Mouse (Mus musculus) left cerebral cortex, postnatal 4 days (tissue): ENCODE measurements around the gene Gprin1. TPM values are rescaled to one million over a fixed set of nuclear protein-coding genes. Genes with fewer than 3 reads are reported as not detected.
"Not testable (repeated sequence)": the region's sequence is repeated elsewhere in the genome, so short reads cannot be mapped to it uniquely, and the experiment has no call there.

Experiments used
- DNase-seq: peaks from one replicate; pipeline ENCODE4 v3.0.0-alpha.2; 2022
- intact Hi-C: fragments of 180-260 bp; cut with DNase I; formaldehyde crosslinking; loops from one replicate; pipeline ENCODE4 v1.15.1; 2025
- total RNA-seq, 2 experiments: library from RNA; stranded (reverse); gene quantifications; 2 replicates each; pipeline ENCODE4 v1.2.3; 2021

Gene Gprin1
- 100 to 1,000 TPM; 277 to 278 TPM for total RNA-seq

DNA sequence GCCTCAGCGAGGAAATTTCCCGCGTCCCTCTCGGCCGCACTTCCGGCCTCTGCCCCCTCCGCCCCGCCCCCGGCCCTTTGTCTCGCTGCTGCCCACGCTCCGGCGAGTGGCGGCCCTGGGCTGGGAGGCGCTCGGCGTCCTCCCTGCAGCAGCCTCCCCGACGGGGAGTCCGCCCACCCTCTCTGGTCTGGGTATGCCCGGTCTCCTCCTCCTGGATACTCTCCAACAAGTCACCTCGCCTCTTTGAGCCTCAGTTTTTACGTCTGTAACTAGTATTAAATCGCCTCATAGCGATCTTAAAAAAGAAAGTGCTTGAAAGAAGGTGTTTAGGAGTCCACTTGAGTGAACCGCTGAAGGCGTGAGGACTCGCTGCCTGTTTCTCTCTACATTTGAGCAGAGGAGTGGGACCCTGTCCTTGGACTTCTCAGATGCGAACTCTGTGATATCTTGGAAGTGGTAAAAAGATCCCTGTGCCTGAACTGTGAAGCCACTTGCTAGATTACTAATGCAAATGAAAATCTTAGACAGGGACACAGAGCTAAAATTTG lies at the start of gene Gprin1:
TSS of gene Gprin1 (minus strand) at position 11 of the 548 bp plus-strand sequence.
- peak; percentile 76 for DNase-seq
- intact Hi-C loops, result no loop called here

DNA sequence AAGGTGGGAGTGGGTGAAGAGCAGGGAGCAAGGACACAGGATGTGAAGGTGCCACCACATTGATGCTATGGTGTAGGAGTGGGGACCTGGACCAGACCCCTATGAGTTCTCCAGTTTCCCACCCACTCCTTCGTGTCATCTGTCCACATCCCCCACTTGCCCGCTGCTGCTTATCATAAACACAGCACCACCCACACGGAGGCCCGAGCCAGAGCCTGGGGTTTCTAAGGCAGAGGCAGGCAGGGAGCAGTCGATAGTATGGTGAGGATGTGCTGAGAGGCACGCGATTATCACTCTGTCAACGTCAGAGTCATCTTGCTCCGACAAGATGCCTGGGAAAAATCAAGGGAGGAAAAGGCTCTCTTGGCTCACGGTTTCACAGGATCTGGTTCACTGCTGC lies 49.1 kb upstream of the Gprin1 start:
- intact Hi-C loops, result loop anchor here (5.0 to 10.0 kb wide), 2 partner anchors 84 to 379 kb away; no protein-coding TSS in a partner anchor
- no peak for DNase-seq

DNA sequence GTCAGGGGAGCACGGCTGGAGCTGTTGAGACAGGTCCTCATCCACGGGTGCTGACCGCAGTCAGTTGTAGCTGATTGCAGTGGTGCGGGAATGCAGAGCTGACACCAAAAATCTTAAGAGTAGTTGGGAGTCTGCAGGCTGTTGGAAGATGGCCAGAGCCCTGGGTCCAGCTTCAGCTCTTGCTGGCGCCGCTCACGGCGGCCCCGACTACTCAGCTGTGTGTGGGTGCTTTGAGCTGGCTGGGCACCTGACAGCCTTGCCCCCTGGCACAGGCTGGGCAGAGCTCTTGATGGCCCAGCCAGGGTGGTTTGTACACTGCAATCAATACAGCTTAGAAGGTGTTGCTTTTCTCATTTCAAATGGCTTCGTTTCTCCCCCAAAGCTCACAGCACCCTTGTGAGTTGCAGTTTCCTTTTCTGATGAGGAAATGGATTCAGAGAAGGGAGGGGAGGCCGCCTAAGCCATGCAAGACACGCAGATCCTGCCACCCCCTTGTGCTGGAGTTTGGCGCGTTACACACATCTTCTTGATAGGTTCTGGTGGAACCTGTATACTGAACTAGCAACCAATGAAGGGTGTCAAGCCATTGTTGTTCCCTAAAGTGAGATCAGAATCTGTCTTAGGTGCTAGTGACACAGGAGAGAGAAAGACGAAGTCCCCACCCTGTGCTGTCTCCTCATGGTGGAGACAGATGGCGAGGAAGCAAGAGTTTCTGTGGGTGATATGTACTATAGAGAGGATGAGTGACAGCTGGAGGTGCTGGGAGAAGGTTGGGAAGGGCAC lies 48.4 kb upstream of the Gprin1 start:
- DNase-seq, result no peak
- intact Hi-C loops, result loop anchor here (5.0 to 10.0 kb wide), 2 partner anchors 83 to 379 kb away; no protein-coding TSS in a partner anchor

DNA sequence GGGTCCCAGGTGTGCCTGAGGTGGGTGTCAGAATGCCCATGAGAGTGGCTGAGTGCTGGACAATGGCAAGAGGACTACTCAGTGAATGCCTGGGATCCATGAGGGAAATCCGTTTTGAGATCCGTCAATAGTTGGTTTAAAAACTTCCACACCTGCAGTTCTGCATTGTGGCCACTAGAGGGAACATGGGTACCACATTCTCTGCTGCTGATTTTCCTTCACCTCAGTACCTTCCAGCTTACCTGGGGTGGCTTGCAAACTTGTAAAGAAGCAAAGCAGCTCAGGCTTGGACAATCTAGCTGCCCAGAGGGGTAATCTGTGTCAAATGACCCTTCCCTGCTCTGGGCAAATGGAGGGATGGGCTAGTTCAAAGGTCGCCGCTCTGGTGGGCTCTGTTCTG lies 47.7 kb upstream of the Gprin1 start:
- intact Hi-C loops, result loop anchor here (5.0 to 10.0 kb wide), 2 partner anchors 83 to 380 kb away; no protein-coding TSS in a partner anchor

DNA sequence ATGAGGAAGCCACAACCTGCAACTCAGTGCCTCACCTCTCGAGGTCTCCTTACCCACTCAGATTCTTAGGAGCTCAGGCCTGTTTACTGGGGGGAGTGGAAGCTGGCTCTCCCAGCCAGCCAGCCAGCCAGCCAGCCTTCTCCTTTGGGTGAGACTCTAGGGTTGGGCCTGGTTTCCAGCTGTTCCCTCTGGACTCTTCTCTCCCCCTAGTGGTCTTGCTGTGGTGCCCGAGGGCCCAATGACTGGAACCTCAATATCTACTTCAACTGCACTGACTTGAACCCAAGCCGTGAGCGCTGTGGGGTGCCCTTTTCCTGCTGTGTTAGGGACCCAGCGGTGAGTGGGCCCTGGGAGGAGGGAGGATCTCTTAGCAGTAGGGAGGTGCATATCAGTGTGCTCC lies 45.2 kb upstream of the Gprin1 start:
- no peak for DNase-seq

More for the DNA sequence above, 47.7 kb upstream of the Gprin1 start:
- DNase-seq, result no peak

DNA sequence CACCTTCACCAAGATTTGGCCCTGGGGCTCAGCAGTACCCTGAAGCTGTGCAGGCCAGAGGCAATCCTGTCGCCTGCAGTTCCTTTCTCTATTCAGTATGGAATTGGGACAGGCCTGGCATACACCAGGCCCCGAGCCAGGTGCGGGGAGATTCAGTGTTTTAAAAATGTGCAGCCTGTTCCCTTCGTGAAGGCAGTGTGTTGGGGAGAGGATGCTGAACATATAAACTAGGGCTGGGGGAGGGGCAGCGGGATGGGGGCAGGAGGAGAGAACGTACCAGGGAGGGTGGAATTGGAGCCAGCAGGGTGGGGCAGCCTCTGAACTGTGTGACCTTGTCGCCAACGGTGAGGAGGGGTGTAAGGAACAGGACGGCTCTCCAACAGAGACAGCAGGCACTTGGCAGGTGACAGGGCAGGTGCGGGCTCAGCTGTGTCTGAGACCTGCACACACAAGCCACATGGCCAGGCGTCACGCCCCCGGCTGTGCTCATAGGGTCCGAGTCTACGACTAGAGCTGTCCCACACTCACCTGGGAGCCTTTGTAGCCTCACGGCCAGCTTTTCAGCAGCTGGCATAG lies 44.4 kb upstream of the Gprin1 start:
- DNase-seq, result no peak
- intact Hi-C loops, result loop anchor here (10.0 kb wide), 1 partner anchor 79 kb away; no protein-coding TSS in a partner anchor

More for the DNA sequence above, 45.2 kb upstream of the Gprin1 start:
- intact Hi-C loops, result loop anchor here (5.0 to 10.0 kb wide), 2 partner anchors 80 to 382 kb away; no protein-coding TSS in a partner anchor

DNA sequence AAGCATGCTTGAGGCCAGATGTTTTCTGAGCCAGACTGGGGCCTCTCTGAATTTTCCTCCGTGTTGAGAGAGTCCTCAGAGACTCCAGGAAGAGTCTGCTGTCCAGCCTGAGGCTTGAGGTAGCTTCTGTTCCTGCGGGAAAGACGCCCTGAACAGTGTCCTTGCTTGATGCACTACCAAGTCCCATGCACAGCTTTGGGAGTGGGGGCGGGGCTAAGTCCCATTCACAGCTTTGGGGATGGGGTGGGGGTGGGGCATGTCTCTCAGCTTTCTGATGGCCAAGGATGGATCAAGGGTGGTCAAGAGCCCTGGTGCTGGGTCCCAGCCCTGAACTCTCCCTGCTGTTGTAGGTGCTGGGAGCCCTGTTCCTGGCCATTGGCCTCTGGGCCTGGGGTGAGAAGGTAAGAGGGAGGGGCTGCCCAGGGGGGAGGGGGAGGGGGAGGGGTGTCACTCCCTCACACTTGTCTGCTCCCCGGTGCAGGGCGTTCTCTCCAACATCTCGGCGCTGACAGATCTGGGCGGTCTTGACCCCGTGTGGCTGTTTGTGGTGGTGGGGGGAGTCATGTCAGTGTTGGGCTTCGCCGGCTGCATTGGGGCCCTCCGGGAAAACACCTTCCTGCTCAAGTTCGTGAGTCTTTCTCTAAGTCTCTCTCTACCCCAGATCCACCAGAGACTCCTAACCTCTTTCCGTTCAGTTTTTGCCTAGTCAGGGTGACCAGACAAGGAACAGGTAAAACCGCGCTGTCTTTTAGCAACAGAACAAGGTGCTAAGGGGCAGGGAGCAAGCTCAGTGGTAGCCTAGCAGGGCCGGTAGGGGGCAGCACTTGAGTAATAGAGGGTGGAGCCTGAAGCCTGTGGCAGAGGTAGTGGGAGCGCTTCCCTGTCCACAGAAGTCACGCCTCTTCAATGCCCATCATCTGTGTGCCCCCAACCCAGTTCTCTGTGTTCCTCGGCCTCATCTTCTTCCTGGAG lies 42.9 kb upstream of the Gprin1 start:
- intact Hi-C loops, result loop anchor here (10.0 kb wide), 1 partner anchor 78 kb away; no protein-coding TSS in a partner anchor

DNA sequence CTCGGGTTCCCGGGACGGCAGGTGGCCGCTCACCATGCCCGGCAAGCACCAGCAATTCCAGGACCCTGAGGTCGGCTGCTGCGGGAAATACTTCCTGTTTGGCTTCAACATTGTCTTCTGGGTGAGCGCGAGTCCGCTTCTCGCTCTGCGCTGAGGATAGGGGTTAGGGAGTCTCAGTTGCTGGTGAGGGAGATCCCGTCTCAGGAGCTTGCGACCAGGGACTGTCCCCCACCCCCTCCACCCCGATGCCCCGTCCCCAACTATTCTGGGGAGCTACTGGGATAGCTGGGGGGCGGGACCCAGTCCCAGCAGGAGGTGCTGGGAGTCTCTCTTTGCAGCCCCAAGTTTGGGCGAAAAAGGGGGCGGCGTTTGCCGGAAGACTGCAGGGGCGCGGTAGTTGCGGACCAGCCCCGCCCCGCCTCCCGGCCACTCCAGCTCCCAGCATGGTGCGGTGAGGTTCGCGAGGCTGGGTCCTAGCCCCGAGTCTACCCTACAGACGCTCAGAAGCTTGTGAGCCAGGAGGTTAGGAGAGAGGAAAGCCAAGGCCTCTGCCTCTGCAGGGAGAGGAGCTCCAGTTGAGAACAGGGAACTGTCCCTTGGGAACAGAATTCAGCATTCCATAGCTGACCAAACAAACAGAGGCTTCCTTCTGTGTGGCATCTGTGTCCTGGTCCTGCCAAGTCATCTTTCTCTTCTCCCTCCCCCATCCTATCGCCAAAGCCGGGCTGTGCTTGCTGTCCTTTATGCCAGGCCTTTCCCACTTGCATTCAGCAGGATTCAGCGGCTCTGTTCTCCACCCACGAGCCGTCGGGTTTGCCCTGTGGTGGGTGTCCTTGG lies 40.1 kb upstream of the Gprin1 start:
- intact Hi-C loops, result loop anchor here (10.0 kb wide), 1 partner anchor 75 kb away; no protein-coding TSS in a partner anchor

More for the DNA sequence above, 42.9 kb upstream of the Gprin1 start:
- DNase-seq, result no peak

DNA sequence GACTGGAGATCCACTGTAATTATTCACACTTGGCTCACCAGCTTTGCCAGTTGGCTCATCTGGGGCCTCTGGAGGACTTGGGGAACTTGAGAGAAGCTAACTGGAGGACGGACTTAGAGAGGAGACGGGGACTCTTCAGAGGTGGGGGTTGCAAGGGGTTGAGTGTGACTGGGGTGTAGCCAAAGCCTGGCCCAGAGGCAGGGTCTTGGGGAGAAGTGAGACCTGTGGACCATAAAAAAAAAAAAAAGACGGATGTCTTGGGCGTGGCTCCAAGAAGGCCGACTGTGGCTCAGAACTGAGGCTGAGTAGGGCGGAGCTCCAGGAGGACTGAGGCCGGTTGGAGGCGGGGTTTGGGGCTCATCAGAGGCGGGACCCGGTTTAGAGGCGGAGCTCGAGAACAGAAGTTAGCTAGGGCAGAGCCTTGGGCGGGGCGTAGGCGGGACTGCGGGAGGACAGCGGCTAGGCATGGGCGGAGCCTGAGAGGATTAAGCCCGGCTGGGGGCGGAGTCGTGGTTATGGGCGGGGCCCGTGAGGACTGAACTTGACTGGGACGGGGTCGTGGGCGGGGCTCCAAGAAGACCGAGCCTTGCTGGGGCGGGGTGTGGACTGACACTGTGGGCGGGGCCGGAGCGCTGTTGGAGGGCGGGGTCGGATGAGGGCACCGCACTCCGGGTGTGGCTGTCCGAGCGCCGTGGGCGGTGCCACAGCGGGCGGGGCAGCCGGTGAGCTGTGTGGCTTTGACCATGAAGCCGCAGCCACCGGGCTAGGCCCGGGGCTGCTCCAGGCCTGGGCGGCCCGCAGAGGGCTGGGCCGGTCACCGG lies 39.3 kb upstream of the Gprin1 start, which contains the start of gene Tspan17:
TSS of gene Tspan17 (plus strand) at position 638 of the 821 bp plus-strand sequence.
- DNase-seq, result peak; percentile 91
- intact Hi-C loops, result no loop called here

More for the DNA sequence above, 40.1 kb upstream of the Gprin1 start:
- peak; percentile 56 for DNase-seq

DNA sequence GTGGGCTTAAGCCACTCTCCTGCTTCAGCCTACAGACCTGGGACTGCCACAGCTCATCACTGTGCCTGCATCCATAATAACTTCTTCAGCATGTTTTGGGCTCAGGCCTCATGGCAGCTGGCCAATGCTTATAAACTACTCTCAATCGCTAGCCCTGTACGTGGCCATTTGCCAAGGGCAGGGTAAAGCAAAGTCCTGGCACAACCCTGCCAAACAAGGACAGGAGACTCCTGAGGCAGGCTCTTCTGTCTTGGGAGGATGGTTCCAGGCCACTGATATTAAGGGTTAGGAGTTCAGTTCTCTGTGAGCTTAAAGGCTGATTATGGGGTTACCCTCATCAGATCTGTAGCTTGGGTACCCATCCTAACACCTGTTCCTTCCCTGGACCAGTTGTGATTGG lies 37.9 kb upstream of the Gprin1 start:
- intact Hi-C loops, DNase-seq: not testable (repeated sequence)

DNA sequence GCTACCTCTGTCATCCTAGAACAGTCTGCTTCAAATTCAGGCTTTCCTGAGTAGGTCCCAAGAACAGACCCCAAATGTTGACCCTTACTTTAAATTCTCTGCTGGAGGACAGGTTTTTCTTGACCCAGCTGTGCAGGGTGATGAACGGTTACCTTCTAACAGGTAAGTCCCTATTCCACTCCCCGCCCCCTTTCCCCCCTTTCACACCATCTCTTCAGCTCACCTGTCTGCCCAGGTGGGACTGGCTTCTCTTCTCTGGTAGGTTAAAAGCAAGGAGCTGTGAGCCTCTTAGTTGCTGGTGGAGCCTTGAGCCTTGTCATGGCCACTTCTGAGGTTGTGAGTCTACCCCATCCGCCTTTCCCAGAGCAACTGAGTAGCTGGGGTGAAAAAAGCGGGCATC lies 34.0 kb upstream of the Gprin1 start, which contains the start of gene Eif4e1b:
TSS of gene Eif4e1b (plus strand) at position 301 of the 400 bp plus-strand sequence.
- no peak for DNase-seq
- intact Hi-C loops, result no loop called here

DNA sequence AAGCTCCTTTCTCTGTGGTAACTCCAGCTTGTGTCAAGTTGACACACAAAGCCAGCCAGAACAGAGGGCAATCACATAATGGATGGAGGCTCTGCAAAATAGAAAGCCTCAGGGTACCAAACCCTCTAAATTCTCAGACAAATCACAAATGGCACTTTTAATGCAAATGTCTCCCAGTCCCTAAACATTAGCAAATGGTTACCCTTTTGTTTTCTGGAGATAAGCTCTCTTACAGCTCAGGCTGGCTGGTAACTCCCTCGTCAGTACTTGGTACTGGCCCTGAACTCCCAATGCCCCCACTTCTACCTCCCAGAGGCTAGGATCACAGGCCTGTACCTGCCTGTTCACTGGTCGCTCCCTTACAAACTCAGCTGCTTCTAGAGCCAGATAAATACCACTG lies 33.6 kb upstream of the Gprin1 start:
- no peak for DNase-seq
- intact Hi-C loops, result no loop called here

DNA sequence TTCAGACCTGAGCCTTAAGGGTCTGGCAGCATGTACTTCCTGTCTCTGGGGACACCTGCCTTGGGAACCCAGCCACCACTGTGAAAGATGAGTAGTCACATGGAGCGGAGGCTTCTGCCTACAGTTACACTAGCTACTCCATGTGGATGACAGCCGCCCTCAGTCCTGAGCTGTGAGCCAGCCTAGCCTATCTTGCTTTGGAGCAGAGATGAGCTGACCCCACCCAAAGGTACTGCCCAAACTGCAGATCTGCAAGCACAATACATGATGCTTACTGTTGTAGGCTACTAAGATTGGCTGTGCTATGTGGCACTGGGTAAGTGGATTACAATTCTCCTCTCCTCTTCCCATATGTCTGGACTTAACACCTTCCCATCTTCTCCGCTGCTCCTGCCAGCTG lies 31.4 kb upstream of the Gprin1 start:
- DNase-seq, result no peak
- intact Hi-C loops, result no loop called here

DNA sequence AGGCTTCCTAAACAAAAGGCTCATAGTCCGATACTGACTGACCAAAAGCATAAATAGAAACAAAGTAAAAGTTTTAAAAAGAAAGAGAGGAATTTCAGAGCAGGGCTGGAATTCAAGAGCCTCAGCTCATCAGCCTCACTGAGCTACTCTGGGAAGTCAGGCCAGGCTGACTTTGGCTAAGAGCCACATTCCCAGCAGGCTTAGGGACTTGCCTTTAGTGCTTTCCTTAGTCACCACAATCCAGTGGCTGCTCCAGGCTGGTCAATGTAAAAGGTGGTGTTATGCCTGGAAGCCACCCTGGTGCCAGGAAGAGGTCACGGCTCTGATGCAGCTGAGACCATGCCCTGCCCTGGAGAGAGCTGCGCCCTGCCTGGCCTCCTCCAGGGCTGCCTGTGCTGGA lies 30.9 kb upstream of the Gprin1 start:
- intact Hi-C loops, result no loop called here
- peak; percentile 81 for DNase-seq

DNA sequence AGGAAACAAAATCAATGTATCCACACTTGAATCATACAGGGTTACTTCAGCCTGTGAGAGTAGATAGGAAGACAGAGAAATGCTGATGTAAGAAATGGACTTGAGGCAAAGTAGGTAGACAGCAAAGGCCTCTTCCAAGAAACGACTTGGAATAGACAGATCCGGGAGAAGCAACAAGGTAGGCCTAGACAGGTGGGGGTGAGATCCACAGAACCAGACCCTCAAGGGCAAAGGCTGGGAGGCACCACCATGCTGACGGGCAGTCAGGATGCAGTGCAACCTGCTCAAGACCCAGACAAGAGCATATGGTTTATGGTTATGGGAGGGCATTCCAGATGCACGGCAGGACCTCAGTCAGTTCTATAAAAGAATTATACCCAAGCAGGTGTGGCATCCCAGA lies 17.3 kb upstream of the Gprin1 start:
- intact Hi-C loops, result no loop called here
- no peak for DNase-seq

DNA sequence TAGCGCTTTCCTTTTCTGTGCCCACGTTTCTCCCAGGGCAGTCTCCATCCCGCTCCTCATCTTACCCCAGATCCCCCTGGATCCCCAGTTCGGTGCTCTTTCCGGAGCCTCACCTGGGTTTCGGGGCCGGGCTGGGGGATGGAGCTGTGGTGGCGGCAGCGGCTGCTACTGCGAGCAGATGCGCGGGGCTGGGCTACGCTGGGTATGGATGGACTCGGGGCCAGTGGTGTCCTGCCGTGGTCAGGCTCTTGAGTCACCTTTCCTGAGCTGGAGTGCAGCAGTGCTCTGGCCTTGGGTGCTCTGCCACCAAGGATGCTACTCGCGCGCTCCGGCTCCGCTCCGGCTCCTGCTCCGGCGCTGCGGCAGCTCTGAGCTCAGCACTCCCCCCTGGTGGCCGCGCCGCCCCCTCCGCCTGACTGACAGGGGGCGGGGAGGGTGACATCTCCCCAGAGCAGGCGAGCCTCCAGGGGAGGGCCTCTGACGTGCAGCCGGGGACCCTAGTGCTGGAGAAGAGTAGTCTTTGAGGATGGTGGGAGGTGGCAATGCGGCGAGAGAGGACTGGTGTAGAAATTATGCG lies 16.6 kb upstream of the Gprin1 start, which contains the start of gene Sncb:
TSS of gene Sncb (minus strand) at position 404 of the 577 bp plus-strand sequence.
- peak; percentile 82 for DNase-seq
- intact Hi-C loops, result no loop called here

DNA sequence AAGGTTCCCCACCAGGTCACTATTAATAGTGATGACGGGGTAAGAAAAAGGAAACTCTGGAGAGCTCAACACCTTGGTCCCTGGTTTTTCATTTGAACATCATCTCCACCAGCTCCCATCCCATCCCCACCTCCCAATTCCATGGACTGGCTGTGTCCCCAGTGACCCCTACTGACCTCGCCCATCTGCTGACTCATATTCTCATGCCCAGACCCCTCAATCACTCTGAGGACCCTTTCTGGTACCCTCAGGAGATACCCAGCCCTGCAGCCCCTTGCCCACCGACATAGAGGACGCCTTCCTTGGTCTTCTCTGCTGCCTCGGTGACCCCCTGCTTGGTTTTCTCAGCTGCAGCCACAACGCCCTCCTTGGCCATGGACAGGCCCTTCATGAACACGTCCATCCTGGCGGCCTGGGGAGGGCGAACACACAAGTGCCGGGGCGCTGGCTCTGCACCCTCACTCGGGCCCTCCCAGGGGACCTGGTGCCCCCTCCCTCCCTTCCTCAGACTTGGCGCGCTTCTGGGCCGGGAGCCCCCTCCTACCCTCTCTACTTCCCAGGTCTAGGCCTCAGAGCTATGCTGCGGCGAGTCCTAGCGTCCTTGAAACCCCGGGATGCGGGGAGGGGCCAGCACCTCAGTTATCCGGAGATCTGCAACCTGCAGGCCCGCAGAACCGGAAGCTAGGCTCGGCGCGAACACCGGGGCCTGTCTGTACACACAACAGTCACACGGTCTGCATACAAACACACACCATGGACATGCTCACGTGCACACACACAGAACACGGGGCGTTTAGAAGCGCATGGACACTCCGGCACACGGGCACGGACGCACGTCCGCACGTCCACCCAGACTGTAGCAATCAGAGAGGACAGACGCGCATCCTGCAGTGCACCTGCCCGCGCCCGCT lies 15.9 kb upstream of the Gprin1 start:
- DNase-seq, result no peak
- intact Hi-C loops, result no loop called here
